Mouse (Mus musculus) gastrocnemius, adult 8-10 months (tissue): ENCODE measurements around the gene Bnc2. TPM values are rescaled to one million over a fixed set of nuclear protein-coding genes. Genes with fewer than 3 reads are reported as not detected.

Source experiments
- DNase-seq, 2 experiments: peaks; one replicate each; pipeline ENCODE4 v3.0.0; 2022; ENCODE audit warnings: low spot score in 2 of 2
- total RNA-seq, 4 experiments: library from RNA; stranded (reverse); gene quantifications; 2 replicates each; pipeline ENCODE4 v1.2.4; 2022

The Bnc2 gene
- total RNA-seq = 10 to 100 TPM in 2 of 4 experiments, 1 to 10 TPM in 2; 6.2 to 17.1 (median 8.5) TPM

DNA sequence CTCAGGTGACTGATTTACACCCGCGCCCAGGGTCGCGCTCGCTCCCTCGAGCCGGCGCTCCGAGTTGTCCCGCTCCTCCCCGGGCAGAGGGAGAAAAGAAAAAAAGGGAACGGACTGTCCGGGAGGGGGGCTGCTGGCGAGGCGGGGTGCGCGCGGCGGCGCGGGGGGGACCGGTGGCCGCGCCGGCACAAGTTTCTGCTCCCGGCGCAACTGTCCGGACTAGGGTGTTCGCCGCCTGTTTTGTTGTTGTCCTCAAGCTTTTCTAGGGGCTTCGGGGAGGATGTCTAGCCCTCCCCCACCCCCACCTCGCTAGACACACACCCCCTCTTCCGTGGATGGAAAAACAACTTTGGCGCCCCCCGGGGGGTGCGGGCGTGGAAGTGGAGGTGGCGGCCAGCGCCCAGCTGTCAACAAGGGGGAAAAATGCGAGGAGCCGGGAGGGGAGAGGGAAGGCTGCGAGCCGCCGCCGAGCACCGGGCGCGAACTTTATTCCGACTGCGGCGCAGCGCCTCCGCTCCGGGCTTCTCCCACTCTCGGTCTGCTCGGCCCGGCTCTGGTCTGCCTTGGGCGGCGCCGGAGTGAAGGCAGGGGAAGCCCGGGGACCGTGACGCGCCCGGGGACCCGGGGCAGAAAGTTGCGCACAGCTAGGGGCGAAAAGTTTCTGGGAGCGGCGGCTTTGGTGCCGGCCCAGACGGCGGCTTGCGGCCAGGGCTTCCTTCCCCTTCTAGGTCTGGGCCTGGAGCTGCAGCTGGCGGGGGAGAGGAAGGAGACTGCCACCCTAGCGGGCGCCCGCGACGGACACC lies at the start of gene Bnc2:
Gene Bnc2, minus strand, starts transcription at position 105 of the 803 bp plus-strand sequence.
- DNase-seq = peak; percentile 16 to 41

DNA sequence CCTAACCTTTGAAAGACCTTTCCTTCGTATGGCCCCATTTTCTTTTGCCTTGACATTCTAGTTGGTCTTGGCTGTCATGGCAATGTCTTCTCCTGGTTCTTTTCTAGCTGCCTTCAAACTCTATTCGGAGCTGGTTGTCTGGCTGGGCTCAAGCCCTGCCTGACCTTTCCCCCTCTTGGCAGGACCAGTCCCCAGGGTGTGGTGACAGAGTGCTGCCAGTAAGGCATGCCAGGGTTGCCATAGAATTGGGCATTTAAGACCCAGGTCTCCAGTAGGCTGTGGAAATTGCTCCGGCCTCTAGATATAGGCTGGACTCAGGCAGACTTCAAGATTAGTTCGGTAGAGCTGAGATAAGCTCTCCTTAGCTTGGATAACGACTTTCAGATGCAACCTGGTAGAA lies 32.9 kb upstream of the Bnc2 start:
- no peak for DNase-seq

- no peak for DNase-seq
Measured at GRCm38 (mm10) chr4:84685521-84686366, 10.7 kb upstream of the Bnc2 start.

- no peak for DNase-seq
Measured at GRCm38 (mm10) chr4:84685009-84685408, 9.9 kb upstream of the Bnc2 start.

DNA sequence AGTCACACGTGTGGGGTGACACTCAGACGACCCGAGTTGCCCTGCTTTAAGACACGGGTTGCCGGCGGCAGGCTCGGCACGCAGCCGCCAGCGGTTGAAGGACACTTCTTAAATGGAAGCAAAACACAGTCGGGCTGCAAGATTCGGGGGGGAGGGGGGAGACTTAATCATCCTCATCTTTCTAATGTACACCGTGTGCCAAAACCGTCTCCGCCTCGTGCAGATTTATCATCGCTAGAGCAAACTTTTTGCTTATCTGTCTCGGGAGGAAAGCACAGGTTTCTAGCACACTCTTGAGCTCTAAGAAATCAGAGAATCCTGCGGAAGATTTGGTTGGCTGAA lies 870 bp upstream of the Bnc2 start:
- no peak for DNase-seq

DNA sequence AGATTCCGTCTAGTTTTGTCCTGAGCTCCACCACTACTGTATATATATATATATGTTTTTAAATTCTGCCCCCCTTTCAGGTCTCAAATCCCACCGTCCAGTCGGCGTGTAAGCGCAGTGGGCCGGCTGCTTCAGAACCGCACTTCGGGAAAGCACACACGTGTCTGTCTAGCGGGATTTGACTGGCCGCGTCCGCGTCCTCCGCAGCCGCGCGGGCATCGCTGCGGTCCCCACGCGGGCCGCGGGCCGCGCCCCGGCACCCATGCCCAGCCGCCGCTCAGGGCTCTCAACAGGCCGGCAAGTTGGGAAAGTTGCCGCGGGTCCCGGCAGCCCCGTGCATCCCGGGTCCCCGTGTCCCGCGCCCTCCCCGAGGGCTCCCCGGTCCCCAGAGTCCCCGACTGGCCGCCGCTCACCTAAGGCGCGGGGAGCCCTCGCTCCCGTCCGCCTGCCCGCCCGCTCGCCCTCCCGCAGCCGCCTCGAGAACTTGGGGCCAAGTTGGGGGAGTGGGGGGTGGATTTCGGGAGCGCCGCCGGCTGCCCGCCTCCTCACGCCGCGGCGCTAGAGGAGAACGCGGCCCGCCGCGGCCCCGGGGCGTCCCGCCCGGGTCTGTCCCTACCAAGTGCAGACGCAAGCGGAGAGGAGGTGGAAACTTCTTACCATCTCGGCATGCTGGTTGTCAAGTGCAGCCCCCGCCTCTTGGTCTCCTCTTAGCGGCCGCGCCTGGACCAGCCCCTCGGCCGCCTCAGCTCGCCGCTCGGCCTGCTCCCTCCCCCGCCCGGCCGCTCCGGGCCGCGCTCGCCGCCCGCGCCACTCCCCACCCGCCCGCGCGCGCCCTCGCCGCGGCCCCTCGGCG lies 531 bp downstream of the Bnc2 start:
- DNase-seq = peak; percentile 27 to 49

DNA sequence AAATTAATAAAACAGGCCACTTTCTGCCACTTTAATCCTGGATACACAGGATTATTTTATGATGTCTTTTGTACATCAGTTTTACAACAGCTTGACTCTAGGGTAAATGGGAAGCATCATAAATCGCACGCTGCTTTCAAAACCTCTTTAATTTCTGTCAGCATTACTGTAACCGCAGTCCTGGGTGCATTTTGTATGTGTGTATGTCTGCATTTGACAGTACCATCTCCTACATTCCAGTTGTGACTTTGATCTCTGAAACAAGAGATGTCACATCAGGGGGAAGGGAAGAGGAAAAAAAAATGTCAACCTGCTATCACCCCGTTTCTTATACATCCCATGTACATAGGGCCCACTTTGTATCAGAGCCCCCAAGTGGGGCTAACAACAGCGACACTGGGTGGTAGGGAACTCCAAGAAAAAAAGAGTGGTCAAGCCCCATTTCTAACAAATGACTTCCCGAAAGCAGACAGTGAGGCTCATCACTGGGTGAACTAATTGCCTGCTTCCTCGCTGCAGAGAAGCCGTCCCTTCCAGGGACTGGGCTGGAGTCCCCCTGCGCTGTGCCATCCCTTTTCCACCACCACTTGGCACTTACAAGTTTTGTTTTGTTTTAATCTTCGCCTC lies 1.3 kb downstream of the Bnc2 start:
- no peak for DNase-seq

- no peak for DNase-seq
Measured at GRCm38 (mm10) chr4:84672181-84672791, 2.8 kb downstream of the Bnc2 start.

GRCm38 (mm10) chr4:84670996-84671395 lies 4.1 kb downstream of the Bnc2 start:
- DNase-seq = no peak

DNA sequence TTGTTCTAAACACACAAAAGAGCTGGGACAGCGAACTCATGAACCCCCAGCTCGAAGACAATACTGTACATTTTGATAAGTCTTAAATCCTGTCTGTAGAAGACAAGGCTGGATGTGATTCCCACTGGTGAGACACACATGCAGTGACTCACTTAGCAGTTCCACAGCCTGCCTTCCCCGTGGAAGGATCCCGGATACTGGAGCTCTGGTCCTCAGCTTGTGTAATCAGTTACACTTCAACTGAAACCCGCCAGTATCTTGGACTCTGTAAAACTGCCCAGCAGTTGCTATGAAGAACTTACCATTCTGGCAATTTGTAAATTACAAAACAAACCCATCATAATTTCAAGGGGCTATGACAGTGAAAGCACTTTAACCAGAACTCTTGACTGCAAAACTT lies 5.4 kb downstream of the Bnc2 start:
- DNase-seq = no peak

DNA sequence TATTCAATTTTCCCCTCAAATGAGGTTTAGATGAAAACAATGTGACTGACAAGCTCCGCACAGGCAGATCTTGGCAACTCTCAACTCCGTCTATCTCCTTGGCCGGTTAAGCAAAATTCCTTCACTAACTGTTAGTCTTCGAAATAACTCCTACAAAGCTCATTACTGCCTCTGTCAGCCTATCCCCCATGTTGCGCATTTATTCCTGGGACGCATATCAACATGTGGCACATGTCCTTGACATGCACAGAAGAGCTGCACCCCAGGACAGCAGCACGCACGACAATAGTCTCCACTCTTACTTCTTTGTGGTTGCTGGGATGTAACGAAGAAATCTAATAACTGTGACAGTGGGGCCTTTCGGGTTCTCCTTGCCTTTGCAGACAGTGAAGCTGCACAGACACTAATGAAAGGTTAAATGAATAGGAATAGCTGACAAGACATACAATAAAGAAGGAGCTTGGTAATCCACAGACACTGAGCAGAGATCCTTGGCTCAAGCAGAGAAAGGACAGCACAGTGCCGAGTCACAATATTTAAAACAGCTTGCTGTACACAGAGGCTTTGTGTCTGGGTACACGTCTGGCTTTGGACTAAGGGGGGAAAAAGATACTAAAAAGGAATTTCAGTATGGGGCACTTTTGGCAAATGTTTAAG lies 6.0 kb downstream of the Bnc2 start:
- DNase-seq = no peak

DNA sequence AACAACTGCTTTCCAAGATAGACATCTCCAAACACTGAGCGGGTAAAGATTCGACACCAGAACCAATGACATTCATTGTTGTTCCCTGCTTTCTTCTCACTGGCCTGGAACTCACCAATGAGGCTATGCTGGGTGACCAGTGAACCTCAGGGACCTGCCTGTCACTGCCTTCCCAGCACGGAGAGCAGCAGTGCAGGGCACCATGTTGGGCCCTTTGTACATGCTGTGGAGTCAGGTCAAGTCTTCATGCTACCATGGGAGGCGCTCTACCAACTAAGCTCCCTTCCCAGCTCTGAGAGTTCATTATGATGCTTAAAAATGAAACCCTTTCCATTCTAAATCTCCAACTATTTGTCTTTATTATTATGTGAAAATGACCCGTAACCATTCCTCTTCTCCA lies 6.8 kb downstream of the Bnc2 start:
- no peak for DNase-seq

DNA sequence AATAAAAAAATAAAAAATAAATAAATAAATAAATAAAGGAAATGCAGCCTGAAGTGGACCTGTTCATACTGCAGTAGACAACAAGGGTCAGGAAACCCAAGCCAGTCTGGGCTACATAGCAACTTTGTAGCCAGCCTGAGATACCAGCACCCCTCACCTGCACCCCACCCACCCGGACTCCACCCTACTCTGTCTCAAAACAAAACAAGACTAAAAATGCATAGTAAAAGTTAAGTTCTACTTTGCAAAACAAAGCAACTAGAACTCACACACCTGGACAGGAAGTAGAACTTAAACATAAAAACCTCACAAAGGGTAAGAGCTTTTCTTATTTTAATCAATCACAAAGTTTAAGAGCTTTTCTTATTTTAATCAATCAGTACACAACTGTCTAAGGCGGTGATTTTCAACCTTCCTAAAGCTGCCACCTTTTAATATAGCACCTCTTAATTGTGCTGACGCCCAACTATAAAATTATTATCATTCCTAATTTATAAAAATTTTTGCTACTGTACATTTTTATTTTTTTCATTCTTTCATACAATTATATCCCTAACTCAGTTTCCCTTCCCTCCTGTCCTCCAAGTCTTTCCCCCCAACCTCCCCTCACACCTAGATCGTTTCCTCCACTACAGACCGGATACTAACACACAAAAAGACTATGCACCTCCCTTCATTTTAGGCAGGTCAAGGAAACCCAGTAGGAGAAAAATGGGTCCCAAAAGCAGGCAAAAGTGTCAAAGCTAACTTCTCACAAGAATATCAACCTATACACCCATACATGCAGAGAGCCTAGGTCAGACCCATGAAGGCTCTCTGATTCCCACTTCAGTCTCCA lies 12.6 kb downstream of the Bnc2 start:
- no peak for DNase-seq

DNA sequence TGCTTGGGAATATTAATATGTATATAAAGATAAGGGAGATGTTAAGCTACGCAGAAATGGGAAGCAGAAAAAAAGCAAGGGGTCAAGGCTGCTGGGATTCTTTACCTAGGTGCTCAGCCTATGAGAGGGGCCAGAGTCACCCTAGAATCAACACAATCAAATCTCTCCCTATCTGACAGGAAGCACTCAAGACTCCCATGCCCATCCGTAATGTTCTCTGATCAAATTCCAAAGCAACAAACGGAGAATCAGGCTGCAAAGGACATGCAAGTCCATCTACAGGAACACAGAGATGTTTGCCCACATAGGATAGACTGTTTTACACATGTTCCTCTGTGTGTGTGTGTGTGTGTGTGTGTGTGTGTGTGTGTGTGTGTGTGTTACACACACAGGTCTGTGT lies 13.7 kb downstream of the Bnc2 start:
- DNase-seq = no peak

- DNase-seq = no peak
Measured at GRCm38 (mm10) chr4:84651786-84652185, 23.3 kb downstream of the Bnc2 start.

GRCm38 (mm10) chr4:84646576-84646975 lies 28.5 kb downstream of the Bnc2 start:
- DNase-seq = no peak

- DNase-seq = no peak
Measured at GRCm38 (mm10) chr4:84639166-84639565, 35.9 kb downstream of the Bnc2 start.

DNA sequence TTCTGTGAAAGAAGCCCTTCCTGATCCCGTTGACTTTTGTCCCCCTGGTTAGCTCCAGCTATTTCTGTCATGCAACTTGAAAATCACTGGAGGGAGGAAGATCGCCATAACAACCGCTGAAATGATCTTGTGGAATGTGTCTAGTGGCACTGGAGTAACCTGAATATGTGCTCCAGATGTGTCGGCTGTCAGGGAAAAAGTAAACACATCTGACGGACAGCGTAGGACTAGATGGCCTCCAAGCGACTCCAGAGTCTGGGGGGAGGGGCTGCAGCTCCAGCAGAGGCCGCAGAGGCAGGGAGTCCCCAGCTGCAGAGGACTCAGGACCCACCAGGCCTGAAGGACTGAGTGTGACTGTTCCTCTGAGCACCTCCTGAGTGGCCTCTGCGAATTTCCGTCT lies 37.4 kb downstream of the Bnc2 start:
- DNase-seq = no peak

- no peak for DNase-seq
Measured at GRCm38 (mm10) chr4:84634751-84635150, 40.3 kb downstream of the Bnc2 start.
